Mouse (Mus musculus): ENCODE results near the gene Aqp1.

DNA sequence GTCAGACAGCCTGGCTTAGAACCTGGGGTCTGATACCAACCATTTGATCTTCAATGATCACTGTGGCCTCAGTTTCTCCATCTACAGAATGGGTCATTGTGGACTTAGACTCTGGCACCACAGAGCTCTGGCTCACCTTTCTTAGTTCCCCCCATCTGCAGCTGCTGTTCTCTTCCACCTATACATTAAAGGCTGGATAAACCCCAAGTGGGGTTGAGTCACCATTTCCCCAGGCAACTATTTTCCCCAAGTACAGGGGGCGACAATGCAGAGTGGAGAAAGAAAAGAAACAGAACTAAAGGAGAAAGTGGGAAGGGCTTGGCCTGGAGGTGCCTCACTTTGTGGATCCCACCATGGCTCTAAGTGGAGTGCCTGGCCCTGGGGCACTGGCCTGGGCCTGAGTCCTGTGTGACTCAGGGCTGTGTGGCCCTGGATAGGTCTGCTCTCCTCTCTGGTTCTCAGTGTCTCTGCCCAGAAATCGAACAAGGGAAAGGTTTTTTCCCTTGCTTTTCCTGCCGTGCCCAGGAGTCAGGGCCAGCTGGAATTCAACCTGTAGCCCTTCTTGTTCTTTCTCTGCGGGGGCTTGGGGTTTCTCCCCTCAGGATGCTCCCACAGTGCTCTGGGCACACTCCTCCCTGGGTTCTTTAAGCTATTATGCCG, 20.9 kb downstream of the Aqp1 start:
- TF ChIP-seq POLR2A (IDR thresholded peaks at IDR 0.05; ENCODE audit: low read depth, low read length) (no peak), CTCF (IDR thresholded peaks at IDR 0.05; ENCODE audit: extremely low read depth, insufficient read length, insufficient replicate concordance, low read depth, low read length) (no peak)
